Mouse (Mus musculus): ENCODE results near the gene Megf9. TPM values are rescaled to one million over a fixed set of nuclear protein-coding genes. Genes with fewer than 3 reads are reported as not detected.
A peak's percentile ranks its signal among the peaks of the same experiment; 100 is the strongest.

Megf9 gene
- polyA plus RNA-seq, 1 experiment from 2014 or later: 3.5 TPM

GRCm38 (mm10) chr4:70540743-70541142, 5.9 kb upstream of the Megf9 start:
- no peak for ATAC-seq (replicated peaks; ENCODE audit: insufficient number of reproducible peaks, insufficient read depth, low FRiP score, low read depth)
- no peaks in the 10 kb centered on the region for H3K36me3 ChIP-seq
- no peaks in the 10 kb centered on the region for H3K27me3 ChIP-seq
- no peak overlapping the region for H3K4me2 ChIP-seq
- peaks cover 5% of the 10 kb centered on the region for H3K4me1 ChIP-seq (replicated peaks)
- H3K9ac ChIP-seq: no peak overlapping the region
- no peak overlapping the region for H3K4me3 ChIP-seq
- WGBS: 60% methylated on average over 6 of the region's 6 CpGs
- H3K27ac ChIP-seq: no peak overlapping the region
- H3K9me3 ChIP-seq (replicated peaks): no peaks in the 10 kb centered on the region

GRCm38 (mm10) chr4:70536661-70537580, 2.1 kb upstream of the Megf9 start:
- Histone ChIP-seq H3K9me3 (replicated peaks) (no peaks in the 10 kb centered on the region), H3K27me3 (no peaks in the 10 kb centered on the region), H3K9ac (no peak overlapping the region), H3K36me3 (no peaks in the 10 kb centered on the region), H3K4me2 (no peak overlapping the region), H3K4me3 (no peak overlapping the region), H3K27ac (no peak overlapping the region), H3K4me1 (replicated peaks) (peaks cover 18% of the 10 kb centered on the region)
- 57% methylated on average over 2 of the region's 2 CpGs for WGBS
- ATAC-seq (replicated peaks; ENCODE audit: insufficient number of reproducible peaks, insufficient read depth, low FRiP score, low read depth): no peak

- WGBS: 13% methylated on average over 7 of the region's 7 CpGs
- Histone ChIP-seq H3K27me3 (no peaks in the 10 kb centered on the region), H3K27ac (peak overlapping the region; percentile 94), H3K9me3 (replicated peaks) (no peaks in the 10 kb centered on the region), H3K9ac (peak overlapping the region; percentile 94), H3K4me2 (peak overlapping the region; percentile 83), H3K4me1 (replicated peaks) (peaks cover 18% of the 10 kb centered on the region), H3K4me3 (peak overlapping the region; percentile 96), H3K36me3 (no peaks in the 10 kb centered on the region)
- no peak for ATAC-seq (replicated peaks; ENCODE audit: insufficient number of reproducible peaks, insufficient read depth, low FRiP score, low read depth)
These were observed 1.0 kb upstream of the Megf9 start for GRCm38 (mm10) chr4:70535711-70536311.

- H3K27me3 ChIP-seq: no peaks in the 10 kb centered on the region
- WGBS: under 1% methylated on average over 18 of the region's 18 CpGs
- H3K4me1 ChIP-seq (replicated peaks): peaks cover 18% of the 10 kb centered on the region
- H3K36me3 ChIP-seq: no peaks in the 10 kb centered on the region
- H3K4me3 ChIP-seq: peak overlapping the region; percentile 96
- H3K4me2 ChIP-seq: peak overlapping the region; percentile 83
- ATAC-seq (replicated peaks; ENCODE audit: insufficient number of reproducible peaks, insufficient read depth, low FRiP score, low read depth): peak; percentile 12; the same call in 1 of the 2 replicates
- H3K27ac ChIP-seq: peak overlapping the region; percentile 94
- peak overlapping the region; percentile 94 for H3K9ac ChIP-seq
- no peaks in the 10 kb centered on the region for H3K9me3 ChIP-seq (replicated peaks)
These were observed 494 bp upstream of the Megf9 start for GRCm38 (mm10) chr4:70535289-70535688.

- H3K27me3 ChIP-seq: no peaks in the 10 kb centered on the region
- under 1% methylated on average over 64 of the region's 66 CpGs for WGBS
- peak overlapping the region; percentile 83 for H3K4me2 ChIP-seq
- ATAC-seq (replicated peaks; ENCODE audit: insufficient number of reproducible peaks, insufficient read depth, low FRiP score, low read depth): peak; percentile 5; the same call in 1 of the 2 replicates
- no peaks in the 10 kb centered on the region for H3K9me3 ChIP-seq (replicated peaks)
- H3K9ac ChIP-seq: peak overlapping the region; percentile 81
- H3K4me3 ChIP-seq: peak overlapping the region; percentile 96
- peaks cover 18% of the 10 kb centered on the region for H3K4me1 ChIP-seq (replicated peaks)
- H3K27ac ChIP-seq: peak overlapping the region; percentile 38; the same call in 1 of the 2 replicates
- H3K36me3 ChIP-seq: no peaks in the 10 kb centered on the region
These were observed 511 bp downstream of the Megf9 start for GRCm38 (mm10) chr4:70534078-70534890.

- Histone ChIP-seq H3K36me3 (no peaks in the 10 kb centered on the region), H3K4me3 (peak overlapping the region; percentile 96), H3K4me1 (replicated peaks) (peaks cover 18% of the 10 kb centered on the region), H3K4me2 (peak overlapping the region; percentile 83), H3K27ac (no peak overlapping the region), H3K9ac (0 out of 2 replicates have a peak overlapping the region, but pooled peaks have one; percentile 81), H3K27me3 (no peaks in the 10 kb centered on the region), H3K9me3 (replicated peaks) (no peaks in the 10 kb centered on the region)
- ATAC-seq (replicated peaks; ENCODE audit: insufficient number of reproducible peaks, insufficient read depth, low FRiP score, low read depth): no peak
- 71% methylated on average over 3 of the region's 3 CpGs for WGBS
These were observed 1.6 kb downstream of the Megf9 start for GRCm38 (mm10) chr4:70533056-70533805.

- no peak for ATAC-seq (replicated peaks; ENCODE audit: insufficient number of reproducible peaks, insufficient read depth, low FRiP score, low read depth)
- WGBS: 80% methylated on average over 1 of the region's 1 CpGs
- no peak overlapping the region for H3K4me2 ChIP-seq
- H3K27me3 ChIP-seq: no peaks in the 10 kb centered on the region
- H3K9me3 ChIP-seq (replicated peaks): no peaks in the 10 kb centered on the region
- H3K36me3 ChIP-seq: no peaks in the 10 kb centered on the region
- H3K4me3 ChIP-seq: no peak overlapping the region
- no peak overlapping the region for H3K9ac ChIP-seq
- peaks cover 16% of the 10 kb centered on the region for H3K4me1 ChIP-seq (replicated peaks)
- H3K27ac ChIP-seq: no peak overlapping the region
These were observed 3.8 kb downstream of the Megf9 start for GRCm38 (mm10) chr4:70531021-70531420.

- Histone ChIP-seq H3K4me3 (no peak overlapping the region), H3K36me3 (no peaks in the 10 kb centered on the region), H3K9ac (no peak overlapping the region), H3K4me2 (no peak overlapping the region), H3K27me3 (no peaks in the 10 kb centered on the region), H3K9me3 (replicated peaks) (no peaks in the 10 kb centered on the region), H3K27ac (no peak overlapping the region), H3K4me1 (replicated peaks) (peaks cover 5% of the 10 kb centered on the region; the same call in 1 of the 2 replicates)
- ATAC-seq (replicated peaks; ENCODE audit: insufficient number of reproducible peaks, insufficient read depth, low FRiP score, low read depth): no peak
- WGBS: 75% methylated on average over 3 of the region's 3 CpGs
These were observed 6.2 kb downstream of the Megf9 start for GRCm38 (mm10) chr4:70528622-70529021.

GRCm38 (mm10) chr4:70523346-70523745, 11.4 kb downstream of the Megf9 start:
- H3K36me3 ChIP-seq: no peaks in the 10 kb centered on the region
- no peak overlapping the region for H3K4me2 ChIP-seq
- H3K4me1 ChIP-seq (replicated peaks): no peaks in the 10 kb centered on the region
- H3K27ac ChIP-seq: no peak overlapping the region
- H3K27me3 ChIP-seq: no peaks in the 10 kb centered on the region
- H3K9ac ChIP-seq: no peak overlapping the region
- H3K9me3 ChIP-seq (replicated peaks): no peaks in the 10 kb centered on the region
- 53% methylated on average over 2 of the region's 2 CpGs for WGBS
- no peak overlapping the region for H3K4me3 ChIP-seq
- ATAC-seq (replicated peaks; ENCODE audit: insufficient number of reproducible peaks, insufficient read depth, low FRiP score, low read depth): no peak

GRCm38 (mm10) chr4:70521506-70522292, 13.1 kb downstream of the Megf9 start:
- no peak for ATAC-seq (replicated peaks; ENCODE audit: insufficient number of reproducible peaks, insufficient read depth, low FRiP score, low read depth)
- H3K27ac ChIP-seq: no peak overlapping the region
- no peaks in the 10 kb centered on the region for H3K9me3 ChIP-seq (replicated peaks)

More at GRCm38 (mm10) chr4:70521506-70522292, 13.1 kb downstream of the Megf9 start:
- Histone ChIP-seq H3K27me3 (no peaks in the 10 kb centered on the region), H3K4me2 (no peak overlapping the region), H3K4me3 (no peak overlapping the region), H3K36me3 (no peaks in the 10 kb centered on the region), H3K4me1 (replicated peaks) (no peaks in the 10 kb centered on the region), H3K9ac (no peak overlapping the region)
- 93% methylated on average over 1 of the region's 1 CpGs for WGBS
